Mouse (Mus musculus): ENCODE data around the gene Ctnnd2. TPM values are rescaled to one million over a fixed set of nuclear protein-coding genes. Genes with fewer than 3 reads are reported as not detected.

The Ctnnd2 gene
- polyA plus RNA-seq, 1 experiment from 2014 or later = 1.8 TPM

GRCm38 (mm10) chr15:31063734-31064133 is 891.3 kb downstream of the Ctnnd2 start:
- Histone ChIP-seq H3K4me1 (no peaks in the 10 kb centered on the region), H3K9ac (no peak overlapping the region), H3K36me3 (no peaks in the 10 kb centered on the region), H3K4me2 (no peak overlapping the region), H3K4me3 (no peak overlapping the region), H3K27ac (no peak overlapping the region), H3K9me3 (no peaks in the 10 kb centered on the region), H3K27me3 (no peaks in the 10 kb centered on the region)
- no peak for ATAC-seq (ENCODE audit: insufficient number of reproducible peaks, low FRiP score, low TSS enrichment, low read depth)
- 69% methylated on average over 3 of the region's 3 CpGs for WGBS

GRCm38 (mm10) chr15:31068127-31068526 is 895.7 kb downstream of the Ctnnd2 start:
- H3K4me2 ChIP-seq = no peak overlapping the region
- H3K9me3 ChIP-seq = no peaks in the 10 kb centered on the region
- no peaks in the 10 kb centered on the region for H3K4me1 ChIP-seq
- H3K27ac ChIP-seq = no peak overlapping the region
- H3K36me3 ChIP-seq = no peaks in the 10 kb centered on the region
- no peak overlapping the region for H3K4me3 ChIP-seq
- no peaks in the 10 kb centered on the region for H3K27me3 ChIP-seq
- H3K9ac ChIP-seq = no peak overlapping the region
- no peak for ATAC-seq (ENCODE audit: insufficient number of reproducible peaks, low FRiP score, low TSS enrichment, low read depth)
- 62% methylated on average over 2 of the region's 2 CpGs for WGBS

GRCm38 (mm10) chr15:31070311-31070710 is 897.9 kb downstream of the Ctnnd2 start:
- WGBS = 85% methylated on average over 5 of the region's 5 CpGs
- H3K9ac ChIP-seq = no peak overlapping the region
- H3K4me1 ChIP-seq = no peaks in the 10 kb centered on the region
- no peak overlapping the region for H3K4me2 ChIP-seq
- H3K9me3 ChIP-seq = no peaks in the 10 kb centered on the region
- ATAC-seq (ENCODE audit: insufficient number of reproducible peaks, low FRiP score, low TSS enrichment, low read depth) = no peak
- no peaks in the 10 kb centered on the region for H3K36me3 ChIP-seq
- H3K4me3 ChIP-seq = no peak overlapping the region
- H3K27me3 ChIP-seq = no peaks in the 10 kb centered on the region
- H3K27ac ChIP-seq = no peak overlapping the region

All from limb, embryonic 15.5 days (tissue).